Mouse (Mus musculus): ENCODE measurements around the gene Gm10408. TPM values are rescaled to one million over a fixed set of nuclear protein-coding genes. Genes with fewer than 3 reads are reported as not detected.
"Not testable (repeated sequence)": the region's sequence is repeated elsewhere in the genome, so short reads cannot be mapped to it uniquely, and the experiment has no call there.

The Gm10408 gene
- not detected for total RNA-seq (2021)
- long read RNA-seq, experiment 1, result 0 reads
- long read RNA-seq, experiment 2, result 0 reads

- H3K4me3 ChIP-seq; DNase-seq (ENCODE audit: low spot score in 2 of 2); H3K27ac ChIP-seq: not testable (repeated sequence)
Measured at GRCm38 (mm10) chr14:3449079-3449478, at the start of gene Gm10408. Gm10408 (plus strand) TSS chr14:3449379.

GRCm38 (mm10) chr14:3412314-3412713 lies 36.9 kb upstream of the Gm10408 start, which contains the start of gene Gm10409:
Gm10409 (plus strand) TSS chr14:3412614.
- DNase-seq (ENCODE audit: low spot score in 2 of 2); H3K4me3 ChIP-seq; H3K27ac ChIP-seq: not testable (repeated sequence)

GRCm38 (mm10) chr14:3427803-3428202 lies 21.4 kb upstream of the Gm10408 start, which contains the start of gene Gm3005:
Gm3005 (plus strand) TSS chr14:3428103.
- H3K27ac ChIP-seq; DNase-seq (ENCODE audit: low spot score in 2 of 2); H3K4me3 ChIP-seq: not testable (repeated sequence)

Other genes with a start within 250 kb of the Gm10408 start
- 1 to 10 TPM; 4.4 to 5.4 TPM for gene D830030K20Rik, start 240.9 kb upstream of the Gm10408 start, total RNA-seq (2021)
- gene Gm2956, start 116.8 kb upstream of the Gm10408 start, total RNA-seq (2021), result not detected
- not detected for gene Gm10413, start 54.3 kb upstream of the Gm10408 start, total RNA-seq (2021)
- gene Gm10409, start 36.8 kb upstream of the Gm10408 start, total RNA-seq (2021), result 1 to 10 TPM; 3.6 to 4.0 TPM
- gene Gm3005, start 21.3 kb upstream of the Gm10408 start, total RNA-seq (2021), result not detected
- not detected for gene Gm3012, start 185.1 kb downstream of the Gm10408 start, total RNA-seq (2021)
- 1 to 10 TPM; 3.6 to 4.0 TPM for gene Gm3020, start 202.7 kb downstream of the Gm10408 start, total RNA-seq (2021)
- gene Gm3043, start 239.4 kb downstream of the Gm10408 start, total RNA-seq (2021), result not detected

Data from layer of hippocampus, adult 2 months (tissue).